Mouse (Mus musculus) liver, adult 2 months (tissue): ENCODE results near the gene Atp2c1.

Source experiments
- CTCF ChIP-seq: fragments of 200-500 bp; IDR thresholded peaks from 2 replicates; pipeline ENCODE4 v1.5.1; 2011; ENCODE audit warnings: low read depth, low read length, control low read depth
- POLR2A ChIP-seq: fragments of 200-500 bp; IDR thresholded peaks from 2 replicates; pipeline ENCODE4 v1.6.1; 2011; ENCODE audit warnings: low read length, control low read depth; ENCODE audit not compliant: insufficient read depth; ENCODE audit errors: extremely low read depth

DNA sequence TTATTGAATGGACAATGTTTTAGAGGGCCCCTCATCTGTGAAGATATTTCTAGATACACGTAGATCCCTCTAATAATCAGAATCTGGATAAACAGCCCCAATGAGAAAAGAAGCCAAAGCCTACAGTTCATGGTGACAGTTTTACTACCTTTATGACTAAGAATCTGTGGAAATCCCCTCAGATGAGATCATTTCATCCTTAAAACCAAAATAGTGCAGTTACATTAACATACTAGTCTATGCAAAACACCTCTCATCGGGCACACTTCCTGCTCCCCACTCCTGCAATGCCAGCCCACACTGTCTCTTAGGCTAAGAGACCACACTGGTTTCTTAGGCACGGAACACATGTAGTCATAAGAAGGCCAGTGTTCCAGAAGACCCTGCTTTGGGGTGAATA lies 158.5 kb downstream of the Atp2c1 start:
- TF ChIP-seq POLR2A, result no peak
- TF ChIP-seq CTCF, result no peak
